Mouse (Mus musculus) liver, embryonic 12.5 days (tissue): Measurements from ENCODE around the gene Gaa. TPM values are rescaled to one million over a fixed set of nuclear protein-coding genes. Genes with fewer than 3 reads are reported as not detected.

Source experiments
- ATAC-seq: fragments of 200-750 bp; cut with Nextera tagmentation; 2 replicates; pipeline ENCODE4 v1.8.0; 2017; ENCODE audit warnings: moderate number of reproducible peaks, mild to moderate bottlenecking, moderate library complexity
- H3K27ac ChIP-seq: fragments of 300-500 bp; sonication (generic); 2 replicates; pipeline ENCODE4 v1.5.1; 2016; ENCODE audit warnings: mild to moderate bottlenecking
- H3K27me3 ChIP-seq: fragments of 300-500 bp; sonication (generic); replicated peaks from 2 replicates; pipeline ENCODE4 v1.6.1; 2016; ENCODE audit warnings: mild to moderate bottlenecking, moderate library complexity
- H3K36me3 ChIP-seq: fragments of 300-500 bp; sonication (generic); 2 replicates; pipeline ENCODE4 v1.6.1; 2016; ENCODE audit warnings: mild to moderate bottlenecking, moderate library complexity
- H3K4me1 ChIP-seq: fragments of 300-500 bp; sonication (generic); 2 replicates; pipeline ENCODE4 v1.6.1; 2016
- H3K4me2 ChIP-seq: fragments of 300-500 bp; sonication (generic); 2 replicates; pipeline ENCODE4 v1.6.1; 2016; ENCODE audit warnings: mild to moderate bottlenecking, moderate library complexity
- H3K4me3 ChIP-seq: fragments of 300-500 bp; sonication (generic); 2 replicates; pipeline ENCODE4 v1.5.1; 2016; ENCODE audit warnings: mild to moderate bottlenecking, moderate library complexity
- H3K9ac ChIP-seq: fragments of 300-500 bp; sonication (generic); 2 replicates; pipeline ENCODE4 v1.6.1; 2016; ENCODE audit warnings: mild to moderate bottlenecking, moderate library complexity
- H3K9me3 ChIP-seq: fragments of 300-500 bp; sonication (generic); replicated peaks from 2 replicates; pipeline ENCODE4 v1.6.1; 2016; ENCODE audit warnings: mild to moderate bottlenecking, moderate library complexity
- WGBS: fragments of 180-500 bp; shearing (Covaris S2); methylation state at CpG from one replicate; pipeline ENCODE4 v1.1.7; 2016; ENCODE audit not compliant: insufficient replicate concordance; 5-methylcytosine and 5-hydroxymethylcytosine counted together
- polyA plus RNA-seq: library from polyadenylated mRNA; unstranded; fragments of >200 nt; fragmentation: Nextera tagmentation; extraction: Ambion mirVana; gene quantifications from 2 replicates; pipeline ENCODE4 v1.2.1, GENCODE M21; 2016

Gene Gaa
- polyA plus RNA-seq, 1 experiment from 2014 or later = 27.3 TPM

DNA sequence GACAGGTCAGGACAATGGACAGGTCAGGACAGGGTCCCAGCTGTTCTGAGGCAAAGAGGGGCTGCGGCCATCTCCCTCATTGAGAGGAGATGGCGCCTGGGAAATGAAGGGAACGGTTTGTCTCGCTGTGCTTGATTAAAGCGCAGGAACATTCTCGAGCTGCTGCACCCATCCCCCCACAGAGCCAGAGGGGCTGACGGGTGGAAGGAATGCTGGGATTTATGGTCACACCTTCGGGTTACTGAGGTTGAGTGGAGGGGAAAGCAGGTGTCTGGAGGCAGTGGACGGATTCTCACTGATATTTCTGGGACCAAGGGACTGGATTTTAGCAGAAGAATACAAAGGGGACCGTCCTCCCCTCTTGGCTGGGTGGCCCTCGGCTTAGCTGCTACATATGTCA is 40.2 kb downstream of the Gaa start:
- no peak for ATAC-seq
- no peak overlapping the region for H3K27ac ChIP-seq
- no peak overlapping the region for H3K9ac ChIP-seq
- H3K4me1 ChIP-seq = no peaks in the 10 kb centered on the region
- no peak overlapping the region for H3K4me3 ChIP-seq
- peaks cover 82% of the 10 kb centered on the region for H3K27me3 ChIP-seq
- no peaks in the 10 kb centered on the region for H3K36me3 ChIP-seq
- no peak overlapping the region for H3K4me2 ChIP-seq
- H3K9me3 ChIP-seq = no peaks in the 10 kb centered on the region
- WGBS = 29% methylated on average over 11 of the region's 11 CpGs

DNA sequence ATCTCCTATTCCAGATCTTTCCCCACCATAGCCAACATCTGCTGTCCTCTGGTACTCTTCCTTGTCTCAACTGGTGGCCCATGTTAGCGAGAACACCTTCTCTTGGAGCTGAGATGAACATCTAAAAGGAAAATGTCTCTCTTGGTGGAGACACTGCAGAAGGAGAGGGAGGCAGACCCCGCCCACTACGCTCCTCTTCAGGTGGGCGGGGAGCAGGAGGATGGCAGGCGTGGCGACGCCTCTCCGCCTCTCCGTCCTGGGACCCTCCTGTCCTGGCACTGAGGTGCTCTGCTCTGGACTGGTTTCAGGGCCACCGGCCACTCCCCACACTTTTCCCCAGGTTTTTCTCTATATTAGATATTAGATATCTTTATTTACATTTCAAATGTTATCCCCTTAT is 42.9 kb downstream of the Gaa start:
- H3K4me3 ChIP-seq = no peak overlapping the region
- WGBS = 21% methylated on average over 10 of the region's 10 CpGs
- H3K4me1 ChIP-seq = no peaks in the 10 kb centered on the region
- H3K36me3 ChIP-seq = no peaks in the 10 kb centered on the region
- no peak for ATAC-seq
- no peaks in the 10 kb centered on the region for H3K9me3 ChIP-seq
- no peak overlapping the region for H3K9ac ChIP-seq
- H3K27me3 ChIP-seq = peaks cover 79% of the 10 kb centered on the region
- H3K27ac ChIP-seq = no peak overlapping the region
- no peak overlapping the region for H3K4me2 ChIP-seq

DNA sequence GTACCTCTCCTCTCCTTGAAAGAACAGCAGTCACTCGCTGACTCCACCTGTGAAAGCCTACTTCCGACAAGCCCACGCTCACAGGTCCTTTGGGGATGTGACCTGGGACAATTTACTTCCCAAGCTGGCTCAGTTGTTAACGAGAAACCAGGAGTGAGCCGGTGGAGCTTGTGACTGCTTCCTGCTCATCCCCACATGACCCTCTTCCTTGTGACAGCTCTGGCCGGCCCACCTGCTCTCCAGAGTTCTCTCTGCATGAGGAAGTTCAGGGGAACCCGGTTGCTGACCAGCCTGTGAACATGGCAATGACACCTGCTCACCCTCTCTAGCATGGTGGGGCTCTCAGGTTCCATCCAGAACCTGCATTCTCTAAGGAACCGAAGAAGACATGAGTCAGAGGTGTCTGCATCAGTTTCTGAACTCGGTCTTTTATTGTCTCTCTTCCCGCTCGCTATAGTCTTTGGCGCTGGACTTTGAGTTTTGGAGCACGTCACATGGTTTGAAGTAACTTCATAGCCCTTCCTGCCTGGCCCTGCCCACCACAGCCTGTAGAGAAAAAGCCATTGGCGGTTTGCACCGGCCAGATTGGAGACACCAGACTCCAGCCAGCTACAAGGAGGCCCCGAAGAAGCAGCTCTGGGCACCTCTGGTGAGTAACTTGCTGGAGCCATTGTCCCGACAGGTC is 46.7 kb downstream of the Gaa start:
- WGBS = 52% methylated on average over 17 of the region's 17 CpGs
- Histone ChIP-seq H3K9ac (no peak overlapping the region), H3K27ac (no peak overlapping the region), H3K4me2 (no peak overlapping the region), H3K36me3 (no peaks in the 10 kb centered on the region), H3K4me1 (no peaks in the 10 kb centered on the region), H3K9me3 (no peaks in the 10 kb centered on the region), H3K4me3 (no peak overlapping the region), H3K27me3 (peaks cover 58% of the 10 kb centered on the region)
- no peak for ATAC-seq

DNA sequence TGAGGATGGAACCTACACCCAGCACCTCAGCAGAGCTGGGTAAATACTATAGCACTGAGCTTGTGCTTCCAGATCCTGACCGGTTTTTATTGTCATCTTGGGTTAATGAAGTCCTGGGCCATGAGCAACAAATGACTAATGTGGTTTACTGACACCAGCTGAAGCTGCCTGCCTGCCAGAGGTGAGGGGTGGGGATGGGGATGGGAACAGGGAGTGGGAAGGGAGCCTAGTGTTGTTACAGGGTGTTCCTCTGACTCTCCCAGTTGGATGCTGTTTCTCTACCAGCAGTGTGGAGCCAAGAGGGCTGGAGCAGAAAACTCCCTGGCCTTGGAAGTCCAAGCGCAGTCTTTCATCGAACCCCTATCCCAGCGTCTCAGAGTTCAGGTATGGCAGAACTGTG is 49.0 kb downstream of the Gaa start:
- Histone ChIP-seq H3K36me3 (no peaks in the 10 kb centered on the region), H3K4me3 (no peak overlapping the region), H3K4me1 (no peaks in the 10 kb centered on the region), H3K27ac (no peak overlapping the region), H3K9me3 (no peaks in the 10 kb centered on the region), H3K27me3 (peaks cover 37% of the 10 kb centered on the region), H3K4me2 (no peak overlapping the region), H3K9ac (no peak overlapping the region)
- ATAC-seq = no peak
- WGBS = 80% methylated on average over 4 of the region's 4 CpGs

DNA sequence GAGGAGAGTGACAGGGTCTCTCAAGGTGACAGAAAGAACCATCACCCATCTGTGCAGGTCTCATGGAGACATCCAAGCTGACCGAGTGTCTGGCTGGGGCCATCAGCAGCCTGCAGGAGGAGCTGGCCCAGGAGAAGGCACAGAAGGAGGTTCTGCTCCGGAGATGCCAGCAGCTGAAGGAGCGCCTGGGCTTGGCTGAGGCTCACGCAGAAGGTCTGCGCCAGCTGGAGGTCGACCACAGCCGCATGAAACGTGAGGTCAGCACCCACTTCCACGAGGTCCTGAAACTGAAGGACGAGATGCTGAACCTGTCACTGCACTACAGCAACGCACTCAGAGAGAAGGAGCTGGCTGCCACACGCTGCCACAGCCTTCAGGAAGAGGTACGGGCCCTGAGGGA is 54.8 kb downstream of the Gaa start:
- no peak overlapping the region for H3K9ac ChIP-seq
- peaks cover 21% of the 10 kb centered on the region for H3K27me3 ChIP-seq
- H3K4me3 ChIP-seq = no peak overlapping the region
- 62% methylated on average over 13 of the region's 13 CpGs for WGBS
- no peak overlapping the region for H3K4me2 ChIP-seq
- H3K9me3 ChIP-seq = 0 out of 2 replicates have a peak, but pooled peaks cover 4% of the 10 kb centered on the region
- H3K36me3 ChIP-seq = no peaks in the 10 kb centered on the region
- ATAC-seq = no peak
- no peak overlapping the region for H3K27ac ChIP-seq
- no peaks in the 10 kb centered on the region for H3K4me1 ChIP-seq

DNA sequence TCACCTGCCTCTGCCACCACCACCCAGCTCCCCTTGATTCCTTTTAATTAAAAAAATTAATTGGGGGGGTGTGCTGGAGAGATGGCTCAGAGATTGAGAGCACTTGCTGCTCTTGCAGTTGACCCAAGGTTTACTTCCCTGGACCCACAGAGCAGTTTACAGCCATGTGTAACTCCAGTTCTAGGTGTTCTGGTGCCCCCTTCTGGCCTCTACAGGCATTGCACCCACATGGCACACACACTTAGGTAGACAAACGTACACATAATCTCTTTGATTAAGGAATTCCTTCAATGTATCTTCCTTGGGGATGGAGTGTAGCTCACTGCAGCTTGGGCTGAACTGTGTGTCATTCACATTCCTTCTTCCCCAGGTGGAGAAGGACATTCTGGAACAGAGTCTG is 57.4 kb downstream of the Gaa start:
- 0 out of 2 replicates have a peak, but pooled peaks cover 4% of the 10 kb centered on the region for H3K9me3 ChIP-seq
- no peak overlapping the region for H3K4me2 ChIP-seq
- H3K27me3 ChIP-seq = peaks cover 20% of the 10 kb centered on the region
- 51% methylated on average over 1 of the region's 1 CpGs for WGBS
- no peaks in the 10 kb centered on the region for H3K36me3 ChIP-seq
- H3K4me1 ChIP-seq = no peaks in the 10 kb centered on the region
- H3K9ac ChIP-seq = no peak overlapping the region
- ATAC-seq = no peak
- H3K27ac ChIP-seq = no peak overlapping the region
- no peak overlapping the region for H3K4me3 ChIP-seq

DNA sequence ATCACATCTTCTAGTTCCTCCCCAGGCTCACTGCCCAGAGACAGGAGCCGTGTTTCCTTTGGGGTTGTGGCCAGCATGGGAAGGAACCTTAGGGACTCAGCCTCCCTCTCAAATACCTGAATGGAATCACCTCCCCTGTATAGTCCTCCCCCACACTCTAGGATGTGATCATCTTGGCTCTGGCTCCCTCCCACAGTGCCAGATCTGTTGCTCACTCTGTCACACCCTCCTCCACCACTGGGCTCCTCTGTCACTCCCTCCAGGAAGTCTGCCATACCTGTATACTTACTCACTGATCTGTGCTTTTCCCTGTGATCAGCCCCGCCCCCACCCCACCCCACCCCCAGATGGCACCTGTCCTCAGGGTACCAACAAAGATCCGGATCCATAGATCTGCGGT is 62.9 kb downstream of the Gaa start:
- Histone ChIP-seq H3K9ac (no peak overlapping the region), H3K4me2 (no peak overlapping the region), H3K4me3 (no peak overlapping the region), H3K36me3 (no peaks in the 10 kb centered on the region), H3K27me3 (peaks cover 44% of the 10 kb centered on the region), H3K27ac (no peak overlapping the region), H3K9me3 (no peaks in the 10 kb centered on the region), H3K4me1 (no peaks in the 10 kb centered on the region)
- no peak for ATAC-seq
- WGBS = 45% methylated on average over 4 of the region's 4 CpGs

DNA sequence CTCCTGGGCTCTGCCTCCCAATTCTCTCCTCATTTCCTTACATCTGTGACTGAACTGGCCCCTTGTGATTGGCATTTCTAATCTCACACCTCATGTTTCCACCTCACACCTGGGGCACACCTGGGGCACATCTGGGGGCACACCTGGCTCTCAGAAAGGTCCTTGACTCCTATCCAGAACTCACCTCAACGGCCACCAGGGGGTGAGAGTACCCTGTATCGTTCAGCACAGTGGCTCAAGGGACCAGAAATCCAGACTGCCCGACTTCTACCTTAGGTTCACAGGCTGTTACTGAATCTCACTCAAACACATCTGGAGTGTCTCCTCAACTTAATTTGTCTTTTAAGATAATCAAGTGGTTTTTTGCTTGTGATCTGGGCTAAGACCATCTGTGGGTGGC is 64.3 kb downstream of the Gaa start:
- Histone ChIP-seq H3K4me2 (no peak overlapping the region), H3K4me3 (no peak overlapping the region), H3K36me3 (no peaks in the 10 kb centered on the region), H3K27me3 (peaks cover 44% of the 10 kb centered on the region), H3K27ac (no peak overlapping the region), H3K9ac (no peak overlapping the region), H3K4me1 (no peaks in the 10 kb centered on the region), H3K9me3 (no peaks in the 10 kb centered on the region)
- WGBS = 22% methylated on average over 3 of the region's 3 CpGs
- ATAC-seq = no peak

Other genes starting within 250 kb of the Gaa start
- 8.6 TPM in 2 replicates for gene Cbx2, start 244.9 kb upstream of the Gaa start, polyA plus RNA-seq
- gene Cbx8, start 226.9 kb upstream of the Gaa start, polyA plus RNA-seq = 2.5 and 3.3 TPM in 2 replicates
- gene Cbx4, start 181.7 kb upstream of the Gaa start, polyA plus RNA-seq = 3.2 and 3.3 TPM in 2 replicates
- gene Tbc1d16, start 39.4 kb upstream of the Gaa start, polyA plus RNA-seq = 1.8 and 2.0 TPM in 2 replicates
- gene Ccdc40, start 39.3 kb upstream of the Gaa start, polyA plus RNA-seq = 1.8 and 2.4 TPM in 2 replicates
- gene Eif4a3, start 32.2 kb downstream of the Gaa start, polyA plus RNA-seq = 247 and 262 TPM in 2 replicates
- 0.23 and 0.26 TPM in 2 replicates for gene Card14, start 39.9 kb downstream of the Gaa start, polyA plus RNA-seq
- 3.0 and 3.3 TPM in 2 replicates for gene Sgsh, start 87.6 kb downstream of the Gaa start, polyA plus RNA-seq
- 2.6 and 2.9 TPM in 2 replicates for gene Slc26a11, start 87.7 kb downstream of the Gaa start, polyA plus RNA-seq
- 4.0 and 4.6 TPM in 2 replicates for gene Rnf213, start 125.2 kb downstream of the Gaa start, polyA plus RNA-seq
- 7.9 and 10.5 TPM in 2 replicates for gene Endov, start 223.5 kb downstream of the Gaa start, polyA plus RNA-seq